Mouse (Mus musculus) yolk sac, embryonic 10.5 days (tissue): ENCODE measurements at regions not wholly inside any gene's neighbourhood (a gene's known extent, or its start where the extent isn't known, plus 50 kb on each side); places are given as distances from the start of the nearest gene placed in this dataset.

ENCODE experiments used
- DNase-seq: peaks from one replicate; pipeline ENCODE4 v3.0.0-alpha.2; 2017; ENCODE audit warnings: low spot score

DNA sequence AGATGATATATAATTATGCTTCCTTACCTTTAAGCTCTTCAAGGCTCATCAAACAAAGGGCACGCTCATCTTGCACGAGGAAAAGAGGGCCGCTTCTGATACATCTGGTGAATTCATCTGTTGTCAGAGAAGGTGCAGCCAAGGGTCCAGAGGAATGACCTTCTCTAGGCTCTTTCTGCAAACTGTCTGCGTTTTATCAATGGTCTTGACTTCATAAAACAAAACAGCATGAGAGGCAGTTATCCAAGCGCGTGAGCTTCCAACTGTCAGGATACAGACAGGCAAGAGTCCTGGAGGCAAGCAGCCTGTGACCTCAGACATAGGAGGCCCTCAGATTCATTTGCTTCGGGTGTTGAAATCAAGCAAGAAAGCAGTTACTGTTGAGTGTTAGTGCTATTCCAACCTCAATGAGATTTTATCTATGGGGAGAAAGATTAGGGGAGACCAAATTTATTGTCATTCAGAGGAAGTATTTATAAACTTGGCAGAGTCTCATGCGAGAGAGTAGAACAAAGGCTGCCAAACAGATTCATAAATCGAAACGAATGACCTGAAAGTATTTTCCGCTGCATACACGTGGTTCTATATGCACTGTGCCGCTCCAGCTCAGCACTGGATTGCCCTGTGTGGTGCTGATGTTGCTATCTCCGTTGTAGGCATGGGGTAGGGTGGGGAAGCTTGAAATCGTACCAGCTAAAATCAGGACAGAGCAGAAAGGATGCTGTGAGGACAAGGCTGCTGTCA is 107.2 kb upstream of the Vangl1 start:
- no peak for DNase-seq

DNA sequence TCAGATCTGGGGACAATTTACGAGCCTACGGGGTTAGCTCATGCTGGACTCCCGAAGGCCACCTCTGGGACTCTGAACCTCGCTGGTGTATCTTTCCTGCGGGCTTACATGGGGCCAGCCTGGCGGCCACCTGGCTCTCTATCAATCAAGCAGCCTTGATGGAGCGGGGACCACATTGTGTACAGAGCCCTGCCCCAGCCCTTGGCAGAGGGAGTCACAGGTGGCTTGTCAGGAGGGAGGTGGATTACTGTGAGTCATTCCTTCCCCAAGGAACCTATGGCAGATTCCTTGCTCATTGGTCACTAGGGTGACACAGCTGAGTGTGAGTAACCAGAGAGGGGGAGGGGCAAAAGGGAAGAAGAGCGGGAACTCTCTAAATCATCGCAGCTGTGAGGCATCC is 105.8 kb upstream of the Vangl1 start:
- no peak for DNase-seq

DNA sequence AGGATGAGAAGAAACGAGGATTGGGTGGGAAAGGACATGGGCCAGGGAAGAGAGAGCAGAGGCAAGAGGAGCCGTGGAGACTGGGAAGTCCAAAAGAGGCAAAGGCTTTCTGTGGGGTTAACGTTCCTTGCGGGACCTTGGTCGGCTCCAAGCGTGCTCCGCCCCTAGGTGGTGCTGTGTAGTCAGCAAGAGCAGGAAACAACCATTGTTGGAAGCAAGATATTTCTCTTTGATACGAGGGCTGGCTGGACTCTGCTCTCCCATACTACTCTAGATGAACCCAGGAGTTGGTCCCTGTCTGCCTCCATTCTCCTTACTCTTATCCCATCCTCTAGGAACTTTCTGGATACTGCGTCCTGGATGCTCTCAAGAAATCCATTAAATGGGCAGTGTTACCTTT is 105.3 kb upstream of the Vangl1 start:
- DNase-seq = peak; percentile 29

- DNase-seq = no peak
Measured at GRCm38 (mm10) chr3:102307656-102308055, 103.2 kb upstream of the Vangl1 start.

DNA sequence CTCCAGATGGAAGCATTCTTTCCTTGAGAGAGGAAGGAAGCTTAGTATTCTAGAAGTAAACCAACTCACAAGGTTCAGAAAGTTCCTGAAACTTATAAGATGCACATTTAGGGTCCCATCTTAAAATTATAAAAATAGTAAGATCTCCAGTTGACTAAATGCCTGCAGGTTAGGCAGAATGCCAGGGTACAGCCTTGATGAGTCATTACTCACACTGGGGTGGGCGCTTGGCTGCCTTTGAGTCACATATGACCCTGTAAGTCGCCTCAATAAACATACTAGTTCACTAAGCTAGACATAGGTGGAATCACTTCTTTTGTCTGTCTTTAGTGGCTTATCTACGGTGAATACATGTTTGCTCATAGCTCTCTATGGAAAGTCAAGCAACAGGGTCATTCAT is 87.9 kb upstream of the Vangl1 start:
- DNase-seq = no peak

GRCm38 (mm10) chr3:102281983-102282382 is 77.5 kb upstream of the Vangl1 start:
- peak; percentile 5 for DNase-seq

DNA sequence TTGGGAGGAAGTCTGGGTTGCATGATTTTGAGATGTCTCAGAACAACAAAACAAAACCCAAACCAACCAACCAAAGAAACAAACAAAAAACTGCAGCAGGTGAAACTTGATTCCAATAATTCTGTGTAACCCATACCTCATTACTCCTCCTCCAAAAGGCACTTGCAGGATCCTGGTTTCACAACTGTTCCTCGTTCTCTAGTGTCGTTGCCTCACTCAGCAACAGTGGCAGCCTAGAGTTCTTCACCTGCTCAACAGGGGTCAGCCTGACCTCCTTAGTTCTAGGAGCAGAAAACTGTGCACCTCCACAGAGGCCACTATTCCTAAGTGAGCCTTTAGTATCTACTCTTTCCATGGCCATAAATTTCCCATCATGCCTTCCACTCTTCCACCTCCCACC is 72.3 kb upstream of the Vangl1 start:
- no peak for DNase-seq

DNA sequence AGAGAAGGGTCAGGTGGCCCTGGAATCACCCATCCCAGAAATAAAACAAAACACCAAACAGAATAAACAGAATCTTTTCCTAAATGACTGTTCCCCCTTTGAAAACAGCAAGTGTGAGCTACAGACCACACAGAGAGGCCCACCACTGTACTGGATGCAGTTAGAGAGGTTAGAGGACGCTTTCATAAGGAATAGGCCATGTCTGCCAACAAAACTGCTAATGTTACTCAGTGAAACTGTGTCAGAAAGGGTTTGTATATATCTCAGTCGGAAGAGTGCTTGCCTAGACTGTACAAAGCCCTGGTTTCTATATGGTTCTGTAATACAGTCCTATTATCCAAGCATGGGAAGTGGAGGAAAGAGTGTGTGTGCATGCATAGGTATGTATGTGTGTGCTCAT is 71.8 kb upstream of the Vangl1 start:
- DNase-seq = no peak

GRCm38 (mm10) chr3:102275256-102276022 is 70.9 kb upstream of the Vangl1 start:
- DNase-seq = no peak

- no peak for DNase-seq
Measured at GRCm38 (mm10) chr3:102270779-102271178, 66.3 kb upstream of the Vangl1 start.

DNA sequence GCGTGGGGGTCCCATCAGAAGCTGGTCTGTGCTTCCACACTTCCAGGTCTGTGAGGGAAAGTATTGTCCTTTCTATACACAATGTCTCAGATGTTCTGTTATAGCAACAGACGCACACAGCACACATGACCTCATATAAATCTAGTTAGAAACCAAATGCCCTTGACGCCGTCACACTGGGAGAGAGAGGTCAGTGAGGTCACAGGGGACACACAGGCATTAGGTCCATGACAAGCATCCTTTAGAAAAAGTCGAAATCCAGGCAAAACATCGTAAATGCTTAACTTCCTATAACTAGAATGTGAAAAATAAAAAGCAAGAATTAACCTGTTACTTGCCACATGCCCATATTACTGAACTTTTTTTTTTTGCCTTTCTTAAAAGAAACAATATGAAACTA is 65.8 kb upstream of the Vangl1 start:
- no peak for DNase-seq

DNA sequence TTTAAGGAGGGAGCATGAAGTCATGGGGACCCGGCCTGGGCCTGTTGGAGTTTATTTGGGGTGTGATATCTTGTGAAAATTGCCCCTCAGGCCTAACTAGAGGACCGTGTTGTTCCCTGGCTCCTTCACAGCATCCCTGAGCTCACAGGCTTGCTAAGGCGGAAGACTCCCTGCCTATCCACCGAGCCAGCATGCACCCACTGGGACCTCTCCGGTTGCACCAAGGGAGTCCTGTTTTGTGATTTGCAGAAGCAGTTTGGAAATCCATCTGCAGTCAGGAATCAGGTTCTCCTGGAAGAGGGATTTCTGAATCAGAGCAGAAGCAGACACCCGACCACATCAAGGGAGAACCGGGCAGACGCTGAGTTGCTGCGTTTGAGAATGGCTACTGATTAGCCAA is 61.6 kb upstream of the Vangl1 start:
- no peak for DNase-seq

- no peak for DNase-seq
Measured at GRCm38 (mm10) chr3:102265146-102265545, 60.7 kb upstream of the Vangl1 start.

GRCm38 (mm10) chr3:102263326-102263725 is 58.8 kb upstream of the Vangl1 start:
- DNase-seq = no peak

DNA sequence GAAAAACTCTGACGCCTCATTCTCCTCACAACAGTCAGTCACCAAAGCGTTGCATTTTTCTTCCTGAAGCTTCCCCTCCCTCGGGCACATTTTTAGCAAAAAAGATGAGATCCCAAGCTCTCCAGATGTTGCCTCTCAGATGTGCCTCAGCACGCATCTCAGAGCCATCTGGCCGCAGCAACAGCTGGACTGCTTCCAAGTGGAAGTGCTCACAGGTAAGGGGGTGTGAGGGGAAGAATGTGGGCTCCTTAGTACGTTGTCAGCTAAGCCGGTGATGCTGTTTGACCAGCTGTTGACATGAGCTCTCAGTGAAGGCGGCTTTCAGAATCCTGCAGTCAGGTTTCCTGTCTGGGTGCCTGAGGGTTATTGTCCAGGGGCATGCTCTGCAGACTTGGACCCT is 58.2 kb upstream of the Vangl1 start:
- no peak for DNase-seq

GRCm38 (mm10) chr3:102261517-102261916 is 57.0 kb upstream of the Vangl1 start:
- DNase-seq = no peak
